Mouse (Mus musculus): ENCODE measurements around the gene 1700109H08Rik.

DNA sequence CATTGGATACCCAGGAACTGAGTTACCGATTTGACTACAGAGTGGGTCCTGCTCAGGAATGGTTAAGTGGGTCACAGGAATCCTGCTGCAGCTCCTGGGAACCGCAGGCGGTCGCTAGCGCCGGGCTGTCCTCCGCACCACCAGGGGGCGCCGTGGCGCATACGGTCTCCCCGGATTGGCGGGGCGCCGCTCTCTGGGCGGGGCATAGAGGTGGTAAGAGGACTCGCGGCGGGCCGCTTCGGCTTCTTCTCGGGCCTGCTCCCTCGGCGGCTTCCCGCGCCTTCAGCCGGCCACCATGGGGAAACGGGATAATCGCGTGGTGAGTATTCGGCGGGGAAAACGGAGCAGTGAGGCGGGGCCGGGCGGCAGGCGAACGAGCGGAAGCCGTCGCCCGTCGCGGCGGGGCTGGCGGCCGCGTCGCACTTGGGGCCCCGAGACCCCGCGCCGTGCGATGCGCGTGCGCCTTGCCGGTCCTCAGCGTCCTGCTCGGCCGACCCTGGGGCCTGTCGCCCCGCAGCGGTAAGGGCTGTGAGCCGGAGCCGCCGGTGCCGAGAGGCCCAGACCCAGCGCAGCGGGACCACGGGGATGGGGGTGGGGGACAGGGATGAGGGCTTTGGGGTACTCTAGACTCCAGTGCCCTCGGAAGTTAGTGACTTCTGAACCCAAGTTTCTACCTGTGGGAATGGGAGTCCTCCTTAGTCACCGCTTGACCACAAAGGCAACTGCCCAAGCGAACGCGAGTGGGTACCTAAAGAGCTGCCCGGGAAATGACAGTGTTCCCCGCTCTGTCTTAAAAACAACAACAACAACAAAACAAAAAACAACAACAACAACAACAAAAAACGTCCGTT is 27.5 kb upstream of the 1700109H08Rik start, which contains the start of gene Fam133b:
- TF ChIP-seq CTCF (IDR thresholded peaks at IDR 0.05; ENCODE audit: borderline replicate concordance, extremely low read depth, insufficient read depth, insufficient read length), result peak; percentile 96
- TF ChIP-seq POLR2A (IDR thresholded peaks at IDR 0.05; ENCODE audit: borderline replicate concordance, extremely low read depth, insufficient read depth, insufficient read length, poor library complexity, severe bottlenecking), result peak; percentile 71; the same call in 1 of the 2 replicates

All from brain, embryonic 14.5 days (tissue).